Mouse (Mus musculus) liver, embryonic 14.5 days (tissue): ENCODE measurements at regions not wholly inside any gene's neighbourhood (a gene's known extent, or its start where the extent isn't known, plus 50 kb on each side); places are given as distances from the start of the nearest gene placed in this dataset.

Experiments used
- ATAC-seq: fragments of 200-750 bp; cut with Nextera tagmentation; 2 replicates; pipeline ENCODE4 v1.8.0; 2017; ENCODE audit warnings: moderate number of reproducible peaks, mild to moderate bottlenecking, moderate library complexity; ENCODE audit not compliant: insufficient read depth
- DNase-seq, 3 experiments: peaks; one replicate each; pipeline ENCODE4 v3.0.0-alpha.2; 2012 to 2013; ENCODE audit warnings: low read depth in 3 of 3, low spot score in 3 of 3
- H3K27ac ChIP-seq: fragments of 300-500 bp; sonication (generic); 2 replicates; pipeline ENCODE4 v1.5.1; 2014; ENCODE audit warnings: moderate library complexity, mild to moderate bottlenecking, control low read depth, inconsistent platforms
- H3K27me3 ChIP-seq: fragments of 300-500 bp; sonication (generic); 2 replicates; pipeline ENCODE4 v1.6.1; 2014; ENCODE audit warnings: mild to moderate bottlenecking, low read length, moderate library complexity; ENCODE audit not compliant: control insufficient read depth, insufficient read depth
- H3K36me3 ChIP-seq: fragments of 300-500 bp; sonication (generic); replicated peaks from 2 replicates; pipeline ENCODE4 v1.6.1; 2014; ENCODE audit warnings: low read depth; ENCODE audit not compliant: control insufficient read depth, insufficient read depth
- H3K4me1 ChIP-seq, 2 experiments: fragments of 200-500 bp in 1 of 2; fragments of 300-500 bp in 1 of 2; sonication (generic) in 1 of 2; replicated peaks; 2 replicates each; pipeline ENCODE4 v1.6.1; 2012 to 2014; ENCODE audit warnings: antibody characterized with exemption in 1 of 2, inconsistent platforms in 1 of 2, low read length in 1 of 2; ENCODE audit not compliant: control insufficient read depth in 2 of 2, insufficient read depth in 2 of 2
- H3K4me2 ChIP-seq: fragments of 300-500 bp; sonication (generic); 2 replicates; pipeline ENCODE4 v1.6.1; 2014; ENCODE audit warnings: low read depth, mild to moderate bottlenecking, control low read depth, moderate library complexity
- H3K4me3 ChIP-seq, 2 experiments: fragments of 200-500 bp in 1 of 2; fragments of 300-500 bp in 1 of 2; sonication (generic) in 1 of 2; 2 replicates each; pipeline ENCODE4 v1.5.1; 2012 to 2014; ENCODE audit warnings: low read depth in 2 of 2, low read length in 2 of 2, mild to moderate bottlenecking in 2 of 2, control low read depth in 1 of 2, inconsistent platforms in 1 of 2, moderate library complexity in 1 of 2; ENCODE audit not compliant: insufficient read depth in 1 of 2
- H3K9ac ChIP-seq: fragments of 300-500 bp; sonication (generic); replicated peaks from 2 replicates; pipeline ENCODE4 v1.6.1; 2014; ENCODE audit warnings: mild to moderate bottlenecking, control low read depth, moderate library complexity
- H3K9me3 ChIP-seq: fragments of 300-500 bp; sonication (generic); 2 replicates; pipeline ENCODE4 v1.6.1; 2016; ENCODE audit warnings: low read length, mixed read lengths; ENCODE audit not compliant: control insufficient read depth
- CTCF ChIP-seq: IDR thresholded peaks from 2 replicates; pipeline ENCODE4 v1.5.1; 2016; ENCODE audit warnings: antibody characterized with exemption, low read depth, control low read depth
- EP300 ChIP-seq: IDR thresholded peaks from 2 replicates; pipeline ENCODE4 v1.6.1; 2016; ENCODE audit warnings: antibody characterized with exemption, low read depth
- WGBS: fragments of 180-500 bp; shearing (Covaris S2); extraction: QIAGEN DNeasy Blood & Tissue Kit; methylation state at CpG from one replicate; pipeline ENCODE4 v1.1.7; 2014; ENCODE audit not compliant: insufficient replicate concordance; 5-methylcytosine and 5-hydroxymethylcytosine counted together

DNA sequence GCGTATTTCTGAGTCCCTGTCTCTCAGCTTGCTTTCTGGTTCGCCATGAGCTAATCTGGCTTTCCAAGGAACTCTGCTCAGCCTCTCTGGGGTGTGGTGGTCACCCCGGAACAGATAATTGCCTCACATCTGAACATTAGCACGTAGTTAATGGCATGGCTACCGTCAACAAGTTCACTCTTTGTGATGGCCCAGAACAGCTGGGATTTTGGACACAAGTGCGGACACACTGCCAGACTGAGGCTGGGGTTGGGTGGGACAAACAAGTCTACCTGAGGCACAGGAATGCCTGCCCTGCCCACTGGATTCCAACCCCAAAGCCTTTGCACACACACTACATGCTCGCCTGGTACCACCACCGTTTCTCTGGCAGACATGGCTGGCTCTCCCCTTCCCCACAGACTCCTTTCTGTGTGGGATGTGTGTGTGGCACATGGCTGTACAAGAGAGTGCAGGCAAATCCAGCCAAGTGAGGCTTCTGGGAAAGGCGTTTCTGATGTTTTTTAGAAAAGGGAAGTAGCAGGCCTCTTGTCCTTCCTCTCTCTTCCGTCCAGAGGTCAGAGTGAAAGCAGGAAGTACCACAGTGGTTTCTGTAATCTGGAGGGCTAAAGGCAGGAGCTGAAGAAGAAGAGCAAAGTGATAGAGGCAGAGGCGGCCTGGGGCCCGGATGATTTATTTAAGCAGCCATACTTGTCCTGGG lies 74.6 kb upstream of the Sertad2 start:
- no peak overlapping the region for H3K9ac ChIP-seq
- no peak overlapping the region for H3K4me2 ChIP-seq
- no peak overlapping the region for H3K4me3 ChIP-seq
- H3K4me1 ChIP-seq: peaks cover 0 to 15% of the 10 kb centered on the region in 2 experiments; a peak in 2 of 4 replicates
- ATAC-seq: peak; percentile 18; the same call in 1 of the 2 replicates
- no peaks in the 10 kb centered on the region for H3K27me3 ChIP-seq
- WGBS: 34% methylated on average over 12 of the region's 12 CpGs
- no peak for TF ChIP-seq EP300
- TF ChIP-seq CTCF: no peak
- H3K36me3 ChIP-seq: no peaks in the 10 kb centered on the region
- H3K9me3 ChIP-seq: no peaks in the 10 kb centered on the region
- DNase-seq: no peak
- H3K27ac ChIP-seq: no peak overlapping the region

DNA sequence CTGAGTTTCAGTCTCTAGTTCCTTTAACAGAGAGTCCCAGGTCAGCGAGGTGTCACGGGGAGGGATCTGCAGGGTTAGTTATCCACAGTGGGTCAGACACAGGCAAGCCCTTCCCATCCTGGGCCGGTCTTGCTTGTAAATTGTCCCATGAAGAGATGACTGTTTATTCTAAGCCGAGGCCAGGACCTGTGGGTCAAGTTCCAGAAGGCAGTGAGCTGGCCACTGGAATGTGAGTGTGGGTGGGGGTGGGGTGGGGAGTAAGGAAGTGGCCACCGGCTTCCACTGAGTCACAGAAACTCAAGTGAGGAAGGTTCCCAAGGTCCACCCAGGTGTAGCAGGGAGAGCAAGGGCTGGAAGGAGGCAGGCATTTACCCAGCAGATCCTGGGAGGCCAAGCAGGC lies 73.7 kb upstream of the Sertad2 start:
- H3K4me1 ChIP-seq: peaks cover 0 to 13% of the 10 kb centered on the region in 2 experiments; a peak in 2 of 4 replicates
- no peaks in the 10 kb centered on the region for H3K27me3 ChIP-seq
- H3K9me3 ChIP-seq: no peaks in the 10 kb centered on the region
- H3K9ac ChIP-seq: no peak overlapping the region
- WGBS: 36% methylated on average over 5 of the region's 5 CpGs
- TF ChIP-seq CTCF (no peak), EP300 (no peak)
- DNase-seq (peak in 1 of 3 experiments; percentile 24), ATAC-seq (peak; percentile 61)
- H3K27ac ChIP-seq: no peak overlapping the region
- no peaks in the 10 kb centered on the region for H3K36me3 ChIP-seq
- H3K4me3 ChIP-seq: peak overlapping the region in 1 of 2 experiments; percentile 19; a peak in 1 of 4 replicates
- H3K4me2 ChIP-seq: peak overlapping the region; percentile 38

DNA sequence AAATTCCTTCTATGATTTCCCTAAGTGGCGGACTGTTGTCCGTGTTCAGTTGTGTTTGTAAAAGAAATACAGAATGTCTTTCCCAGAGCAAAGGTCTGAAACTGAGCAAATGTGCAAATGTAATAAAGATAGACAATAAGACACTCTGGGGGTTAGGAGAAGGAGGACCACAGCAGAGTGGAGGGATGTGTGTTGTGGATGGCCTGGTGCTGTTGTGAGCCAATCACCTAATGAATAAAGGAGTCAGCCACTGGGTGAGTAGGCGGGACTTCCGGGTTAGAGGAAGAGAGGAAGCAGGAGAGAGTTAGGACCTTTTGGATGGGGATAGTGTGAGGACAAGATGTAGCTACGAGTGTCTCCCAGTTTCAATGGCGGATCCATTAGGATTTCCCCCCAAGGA lies 72.7 kb upstream of the Sertad2 start:
- Histone ChIP-seq H3K4me3 (no peak overlapping the region), H3K4me2 (no peak overlapping the region), H3K4me1 (peaks cover 0 to 13% of the 10 kb centered on the region in 2 experiments; a peak in 2 of 4 replicates), H3K27ac (no peak overlapping the region), H3K9ac (no peak overlapping the region), H3K27me3 (no peaks in the 10 kb centered on the region), H3K9me3 (no peaks in the 10 kb centered on the region), H3K36me3 (no peaks in the 10 kb centered on the region)
- TF ChIP-seq EP300: no peak
- TF ChIP-seq CTCF: no peak
- WGBS: 63% methylated on average over 6 of the region's 6 CpGs
- no peak for ATAC-seq
- DNase-seq: no peak

DNA sequence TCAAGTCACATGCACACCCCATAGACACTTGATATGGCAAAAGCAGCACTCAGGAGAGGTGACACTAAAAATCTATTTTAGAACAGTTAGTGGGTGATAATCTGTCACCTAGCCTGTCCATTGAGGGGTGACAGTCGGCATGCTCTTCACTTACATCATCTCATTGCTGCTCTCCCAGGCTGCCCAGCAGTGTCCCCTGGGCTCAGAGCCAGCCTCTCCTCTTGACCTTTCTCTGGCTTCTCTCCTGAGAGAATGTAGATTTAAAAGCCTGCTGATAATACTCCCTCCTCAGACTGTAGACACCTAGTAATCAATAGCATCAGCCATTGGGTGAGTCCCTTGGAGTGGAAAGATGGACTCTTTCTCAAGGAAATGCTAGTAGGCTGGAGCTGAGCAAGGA lies 70.7 kb upstream of the Sertad2 start:
- no peak overlapping the region for H3K27ac ChIP-seq
- WGBS: 63% methylated on average over 1 of the region's 1 CpGs
- H3K4me2 ChIP-seq: no peak overlapping the region
- H3K9ac ChIP-seq: no peak overlapping the region
- H3K36me3 ChIP-seq: no peaks in the 10 kb centered on the region
- no peaks in the 10 kb centered on the region for H3K9me3 ChIP-seq
- DNase-seq (no peak), ATAC-seq (no peak)
- no peaks in the 10 kb centered on the region for H3K27me3 ChIP-seq
- H3K4me1 ChIP-seq: peaks cover 0 to 16% of the 10 kb centered on the region in 2 experiments; a peak in 2 of 4 replicates
- H3K4me3 ChIP-seq: no peak overlapping the region
- TF ChIP-seq EP300: no peak
- TF ChIP-seq CTCF: no peak

DNA sequence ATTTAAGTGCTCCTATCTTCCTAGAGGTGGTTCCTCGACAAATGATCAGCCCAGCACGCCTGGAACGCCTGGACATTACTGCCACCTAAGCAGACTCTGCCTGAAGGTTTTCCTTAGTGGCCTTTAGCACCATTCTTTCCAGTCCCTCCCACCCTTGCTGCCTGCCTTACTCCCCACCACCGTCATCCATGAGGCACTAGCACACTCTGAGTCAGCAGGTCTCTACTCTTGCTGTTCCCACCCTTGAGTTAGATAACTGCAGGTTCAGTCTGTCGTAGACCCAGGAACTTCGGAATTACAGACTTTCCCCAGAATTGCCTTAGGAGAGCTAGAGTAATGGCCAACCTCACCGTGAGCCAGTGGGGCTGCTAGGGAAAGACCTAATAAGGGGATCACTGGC lies 67.4 kb upstream of the Sertad2 start:
- 59% methylated on average over 7 of the region's 7 CpGs for WGBS
- no peaks in the 10 kb centered on the region for H3K36me3 ChIP-seq
- DNase-seq (no peak), ATAC-seq (no peak)
- peaks cover 0 to 10% of the 10 kb centered on the region in 2 experiments; a peak in 2 of 4 replicates for H3K4me1 ChIP-seq
- TF ChIP-seq EP300 (no peak), CTCF (no peak)
- no peak overlapping the region for H3K4me3 ChIP-seq
- no peak overlapping the region for H3K9ac ChIP-seq
- no peak overlapping the region for H3K27ac ChIP-seq
- H3K9me3 ChIP-seq: no peaks in the 10 kb centered on the region
- H3K4me2 ChIP-seq: no peak overlapping the region
- no peaks in the 10 kb centered on the region for H3K27me3 ChIP-seq
